Mouse (Mus musculus) lung, adult 2 months (tissue): ENCODE results near the gene Jmjd1c.

Experiments used
- CTCF ChIP-seq: fragments of 200-500 bp; IDR thresholded peaks from 2 replicates; pipeline ENCODE4 v1.5.1; 2011; ENCODE audit warnings: mild to moderate bottlenecking, low read length, control low read depth; ENCODE audit not compliant: insufficient read depth
- POLR2A ChIP-seq: fragments of 200-500 bp; IDR thresholded peaks from 2 replicates; pipeline ENCODE4 v1.6.1; 2011; ENCODE audit warnings: low read depth, mild to moderate bottlenecking, control low read depth, low read length, borderline replicate concordance; ENCODE audit errors: extremely low read depth

DNA sequence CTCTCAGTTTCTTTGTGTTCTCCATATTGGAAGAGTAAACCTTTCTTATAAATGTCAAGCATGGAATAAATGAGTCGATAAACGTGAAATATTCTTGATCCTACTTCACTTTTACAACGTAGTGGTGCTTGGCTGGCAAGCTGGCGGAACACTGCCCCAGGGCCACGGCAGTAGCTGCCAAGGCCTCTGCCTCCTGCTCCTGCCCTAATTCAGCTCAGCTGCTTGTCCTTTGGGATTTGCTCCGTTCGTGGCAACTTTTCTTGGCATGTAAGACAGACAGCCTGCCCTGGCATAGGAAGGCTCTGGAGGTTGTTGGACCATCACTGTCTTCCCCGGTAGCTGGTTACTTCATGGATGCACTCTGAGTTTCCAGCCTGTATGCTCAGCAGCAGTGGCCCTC lies 20.3 kb downstream of the Jmjd1c start:
- TF ChIP-seq POLR2A (no peak), CTCF (no peak)
